Mouse (Mus musculus) heart, embryonic 15.5 days (tissue): Measurements from ENCODE around the gene Hormad1. TPM values are rescaled to one million over a fixed set of nuclear protein-coding genes. Genes with fewer than 3 reads are reported as not detected.
"Not testable (repeated sequence)": the region's sequence is repeated elsewhere in the genome, so short reads cannot be mapped to it uniquely, and the experiment has no call there.

ENCODE experiments used
- ATAC-seq: fragments of 200-750 bp; cut with Nextera tagmentation; replicated peaks from 2 replicates; pipeline ENCODE4 v1.8.0; 2017; ENCODE audit warnings: low read depth, moderate TSS enrichment; ENCODE audit not compliant: insufficient number of reproducible peaks, insufficient read depth, low FRiP score
- H3K27ac ChIP-seq: fragments of 300-500 bp; sonication (generic); 2 replicates; pipeline ENCODE4 v1.5.1; 2015; ENCODE audit warnings: mild to moderate bottlenecking, inconsistent platforms
- H3K27me3 ChIP-seq: fragments of 300-500 bp; sonication (generic); 2 replicates; pipeline ENCODE4 v1.6.1; 2015; ENCODE audit warnings: inconsistent platforms
- H3K36me3 ChIP-seq: fragments of 300-500 bp; sonication (generic); 2 replicates; pipeline ENCODE4 v1.6.1; 2015; ENCODE audit warnings: mild to moderate bottlenecking, inconsistent platforms
- H3K4me1 ChIP-seq: fragments of 300-500 bp; sonication (generic); replicated peaks from 2 replicates; pipeline ENCODE4 v1.6.1; 2015; ENCODE audit warnings: inconsistent platforms
- H3K4me2 ChIP-seq: fragments of 300-500 bp; sonication (generic); 2 replicates; pipeline ENCODE4 v1.6.1; 2015; ENCODE audit warnings: inconsistent platforms, mild to moderate bottlenecking, moderate library complexity
- H3K4me3 ChIP-seq: fragments of 300-500 bp; sonication (generic); 2 replicates; pipeline ENCODE4 v1.5.1; 2015; ENCODE audit warnings: mild to moderate bottlenecking, inconsistent platforms
- H3K9ac ChIP-seq: fragments of 300-500 bp; sonication (generic); 2 replicates; pipeline ENCODE4 v1.6.1; 2015; ENCODE audit warnings: mild to moderate bottlenecking, inconsistent platforms
- H3K9me3 ChIP-seq: fragments of 300-500 bp; sonication (generic); replicated peaks from 2 replicates; pipeline ENCODE4 v1.6.1; 2016; ENCODE audit warnings: inconsistent platforms
- WGBS: fragments of 180-500 bp; shearing (Covaris S2); methylation state at CpG from one replicate; pipeline ENCODE4 v1.1.7; 2015; ENCODE audit warnings: mixed read lengths; 5-methylcytosine and 5-hydroxymethylcytosine counted together
- polyA plus RNA-seq: library from polyadenylated mRNA; unstranded; fragments of >200 nt; fragmentation: Nextera tagmentation; extraction: Ambion mirVana; gene quantifications from 2 replicates; pipeline ENCODE4 v1.2.1, GENCODE M21; 2015

Gene Hormad1
- polyA plus RNA-seq, 1 experiment from 2014 or later = not detected

DNA sequence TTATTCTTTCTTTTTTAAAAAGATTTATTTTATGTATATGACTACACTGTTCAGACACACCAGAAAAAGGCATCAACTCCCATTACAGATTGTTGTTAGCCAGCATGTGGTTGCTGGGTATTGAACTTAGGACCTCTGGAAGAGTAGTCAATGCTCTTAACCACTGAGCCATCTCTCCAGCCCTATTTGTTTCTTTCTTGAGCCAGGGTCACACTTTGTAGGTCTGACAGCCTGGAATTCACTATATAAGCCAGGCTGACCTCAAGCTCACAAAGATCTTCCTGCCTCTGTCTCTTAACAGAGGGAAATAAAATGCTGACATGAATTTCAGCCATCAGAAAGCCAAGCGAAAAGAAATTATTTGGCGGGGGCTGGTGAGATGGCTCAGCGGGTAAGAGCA is 10.1 kb downstream of the Hormad1 start:
- no peaks in the 10 kb centered on the region for H3K36me3 ChIP-seq
- no peaks in the 10 kb centered on the region for H3K27me3 ChIP-seq
- no peaks in the 10 kb centered on the region for H3K9me3 ChIP-seq
- no peak overlapping the region for H3K4me2 ChIP-seq
- no peak overlapping the region for H3K4me3 ChIP-seq
- H3K27ac ChIP-seq = no peak overlapping the region
- no peak for ATAC-seq
- no peaks in the 10 kb centered on the region for H3K4me1 ChIP-seq
- WGBS = 80% methylated on average over 3 of the region's 3 CpGs
- no peak overlapping the region for H3K9ac ChIP-seq

DNA sequence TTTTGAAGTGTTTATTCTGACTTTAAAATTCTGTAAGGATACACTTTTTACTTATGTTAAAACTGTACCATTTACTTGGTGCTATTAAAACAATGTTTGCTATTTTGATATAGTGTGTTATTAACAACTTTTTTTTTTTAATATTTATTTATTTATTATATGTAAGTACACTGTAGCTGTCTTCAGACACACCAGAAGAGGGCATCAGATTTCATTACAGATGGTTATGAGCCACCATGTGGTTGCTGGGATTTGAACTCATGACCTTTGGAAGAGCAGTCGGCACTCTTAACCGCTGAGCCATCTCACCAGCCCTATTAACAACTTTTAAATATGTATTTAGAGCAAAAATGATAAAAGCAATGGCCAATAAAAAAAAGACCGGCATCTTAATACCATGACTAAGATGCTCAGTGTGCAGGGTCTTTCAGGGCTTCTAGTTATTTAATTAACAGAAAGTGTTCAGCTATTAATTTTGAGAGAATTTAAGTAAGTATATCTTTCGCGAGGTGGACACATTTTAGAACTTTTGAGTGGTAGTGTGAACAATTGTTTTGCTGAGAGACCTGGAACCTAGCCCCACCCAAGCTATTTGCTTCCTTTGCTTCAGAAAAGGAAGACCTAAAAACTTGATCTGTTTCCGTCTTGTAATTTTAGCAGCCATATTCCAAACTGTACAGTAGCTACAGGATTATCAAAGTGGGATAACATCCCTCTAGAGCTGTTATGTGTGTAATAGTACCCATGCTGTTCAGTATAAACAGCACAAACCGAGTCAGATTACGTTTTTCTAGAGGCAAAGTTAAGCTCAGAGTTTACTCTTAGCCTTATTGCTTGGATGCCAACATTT is 28.5 kb downstream of the Hormad1 start:
- peak overlapping the region; percentile 23; the same call in 1 of the 2 replicates for H3K9ac ChIP-seq
- no peaks in the 10 kb centered on the region for H3K27me3 ChIP-seq
- no peak for ATAC-seq
- H3K27ac ChIP-seq = peak overlapping the region; percentile 67
- peaks cover 12% of the 10 kb centered on the region for H3K36me3 ChIP-seq
- peaks cover 9% of the 10 kb centered on the region for H3K4me1 ChIP-seq
- WGBS = 50% methylated on average over 8 of the region's 8 CpGs
- peak overlapping the region; percentile 91 for H3K4me3 ChIP-seq
- H3K9me3 ChIP-seq = no peaks in the 10 kb centered on the region
- H3K4me2 ChIP-seq = peak overlapping the region; percentile 67

GRCm38 (mm10) chr3:95588604-95589086 is 29.2 kb downstream of the Hormad1 start, which contains the start of gene Golph3l:
Gene Golph3l, plus strand, starts transcription at chr3:95588934.
- Histone ChIP-seq H3K36me3 (peaks cover 15% of the 10 kb centered on the region), H3K27me3 (no peaks in the 10 kb centered on the region), H3K9ac (peak within 1 kb of the TSS; percentile 72), H3K4me2 (peak within 1 kb of the TSS; percentile 67), H3K9me3 (no peaks in the 10 kb centered on the region), H3K27ac (peak within 1 kb of the TSS; percentile 82), H3K4me1 (peaks cover 9% of the 10 kb centered on the region), H3K4me3 (peak within 1 kb of the TSS; percentile 91)
- ATAC-seq = peak; percentile 100
- WGBS = under 1% methylated on average over 12 of the region's 12 CpGs

DNA sequence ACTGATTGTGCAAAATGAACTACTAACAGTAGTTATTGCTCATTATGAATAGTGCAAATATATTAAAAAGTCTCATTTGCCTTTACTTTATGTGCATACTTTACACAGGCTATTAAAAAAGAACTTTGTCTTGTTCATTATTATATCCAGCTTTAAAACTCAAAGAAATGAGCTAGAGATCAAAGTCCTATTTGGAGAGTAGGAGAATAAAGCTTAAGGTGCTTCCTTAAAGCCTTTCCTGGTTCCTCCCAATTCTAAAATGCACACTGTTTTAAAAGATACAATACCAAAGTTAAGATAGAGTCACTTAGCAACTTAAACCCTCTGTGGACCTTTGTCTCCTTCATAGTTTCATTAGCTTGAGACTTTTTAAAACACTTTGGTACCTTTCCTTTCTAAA is 39.3 kb downstream of the Hormad1 start:
- H3K27me3 ChIP-seq = no peaks in the 10 kb centered on the region
- no peaks in the 10 kb centered on the region for H3K4me1 ChIP-seq
- H3K4me2 ChIP-seq = no peak overlapping the region
- H3K36me3 ChIP-seq = peaks cover 16% of the 10 kb centered on the region
- no peaks in the 10 kb centered on the region for H3K9me3 ChIP-seq
- H3K9ac ChIP-seq = no peak overlapping the region
- H3K27ac ChIP-seq = no peak overlapping the region
- no peak overlapping the region for H3K4me3 ChIP-seq
- ATAC-seq = no peak

DNA sequence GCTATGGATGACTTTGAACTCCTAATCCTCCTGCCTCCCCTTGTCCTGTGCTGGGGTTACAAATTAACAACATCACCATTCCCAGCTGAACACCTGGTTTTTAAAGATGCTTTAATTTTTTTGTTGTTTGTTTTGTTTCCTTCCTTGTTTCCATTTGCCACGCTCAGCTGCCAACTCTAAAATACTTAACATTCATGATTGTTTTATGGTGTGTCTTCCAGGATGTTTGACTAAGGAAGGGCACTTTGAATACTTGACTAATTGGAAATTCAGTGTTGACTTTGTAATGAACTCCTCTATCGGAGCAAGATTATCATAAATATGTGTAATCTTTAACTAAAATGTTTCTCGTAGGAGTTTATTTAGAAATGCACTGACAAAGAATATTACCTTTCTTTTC is 41.8 kb downstream of the Hormad1 start:
- ATAC-seq = no peak
- Histone ChIP-seq H3K4me3 (no peak overlapping the region), H3K4me1 (peaks cover 5% of the 10 kb centered on the region; the same call in 1 of the 2 replicates), H3K9ac (no peak overlapping the region), H3K4me2 (no peak overlapping the region), H3K27me3 (no peaks in the 10 kb centered on the region), H3K9me3 (no peaks in the 10 kb centered on the region), H3K27ac (no peak overlapping the region), H3K36me3 (peaks cover 8% of the 10 kb centered on the region)
- 91% methylated on average over 3 of the region's 3 CpGs for WGBS

DNA sequence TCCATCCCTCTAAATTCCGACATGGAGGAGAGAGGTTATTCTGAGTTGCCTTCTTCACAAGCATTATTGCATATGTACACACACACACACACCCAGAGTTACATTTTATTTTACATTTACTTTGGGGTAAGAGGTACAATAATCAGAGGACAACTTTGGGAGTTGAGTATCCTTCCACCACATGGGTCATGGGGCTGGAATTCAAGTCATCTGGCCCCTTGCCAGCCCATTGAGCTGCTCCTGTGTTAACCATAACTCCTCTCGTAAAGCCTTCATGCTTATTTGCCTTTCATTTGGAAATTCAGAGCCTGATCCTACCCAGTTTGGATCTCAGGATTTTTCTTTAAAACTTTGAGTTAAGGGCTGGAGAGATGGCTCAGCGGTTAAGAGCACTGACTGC is 46.6 kb downstream of the Hormad1 start:
- Histone ChIP-seq H3K27ac (no peak overlapping the region), H3K9me3 (no peaks in the 10 kb centered on the region), H3K4me3 (no peak overlapping the region), H3K36me3 (peaks cover 29% of the 10 kb centered on the region), H3K4me1 (peaks cover 6% of the 10 kb centered on the region), H3K9ac (no peak overlapping the region), H3K27me3 (no peaks in the 10 kb centered on the region), H3K4me2 (no peak overlapping the region)
- ATAC-seq = no peak
- 77% methylated on average over 3 of the region's 3 CpGs for WGBS

GRCm38 (mm10) chr3:95609195-95609594 is 49.7 kb downstream of the Hormad1 start:
- 57% methylated on average over 3 of the region's 3 CpGs for WGBS
- H3K9ac ChIP-seq = no peak overlapping the region
- no peak overlapping the region for H3K27ac ChIP-seq
- peaks cover 6% of the 10 kb centered on the region for H3K4me1 ChIP-seq
- ATAC-seq = no peak
- H3K4me2 ChIP-seq = no peak overlapping the region
- no peak overlapping the region for H3K4me3 ChIP-seq
- no peaks in the 10 kb centered on the region for H3K9me3 ChIP-seq
- H3K36me3 ChIP-seq = peaks cover 27% of the 10 kb centered on the region
- H3K27me3 ChIP-seq = no peaks in the 10 kb centered on the region

- H3K4me2 ChIP-seq = no peak overlapping the region
- H3K27me3 ChIP-seq = no peaks in the 10 kb centered on the region
- H3K4me3 ChIP-seq = no peak overlapping the region
- no peaks in the 10 kb centered on the region for H3K9me3 ChIP-seq
- no peak overlapping the region for H3K27ac ChIP-seq
- H3K36me3 ChIP-seq = peaks cover 27% of the 10 kb centered on the region
- WGBS = 100% methylated on average over 1 of the region's 1 CpGs
- H3K9ac ChIP-seq = no peak overlapping the region
- ATAC-seq = no peak
- H3K4me1 ChIP-seq = no peaks in the 10 kb centered on the region; the same call in 1 of the 2 replicates
Measured at GRCm38 (mm10) chr3:95613996-95614395, 54.5 kb downstream of the Hormad1 start.

GRCm38 (mm10) chr3:95618511-95618910 is 59.0 kb downstream of the Hormad1 start:
- Histone ChIP-seq H3K27me3 (no peaks in the 10 kb centered on the region), H3K27ac (no peak overlapping the region), H3K9me3 (no peaks in the 10 kb centered on the region), H3K4me2 (no peak overlapping the region), H3K4me3 (no peak overlapping the region), H3K4me1 (no peaks in the 10 kb centered on the region), H3K36me3 (peaks cover 26% of the 10 kb centered on the region), H3K9ac (no peak overlapping the region)
- ATAC-seq = no peak
- 58% methylated on average over 1 of the region's 1 CpGs for WGBS

DNA sequence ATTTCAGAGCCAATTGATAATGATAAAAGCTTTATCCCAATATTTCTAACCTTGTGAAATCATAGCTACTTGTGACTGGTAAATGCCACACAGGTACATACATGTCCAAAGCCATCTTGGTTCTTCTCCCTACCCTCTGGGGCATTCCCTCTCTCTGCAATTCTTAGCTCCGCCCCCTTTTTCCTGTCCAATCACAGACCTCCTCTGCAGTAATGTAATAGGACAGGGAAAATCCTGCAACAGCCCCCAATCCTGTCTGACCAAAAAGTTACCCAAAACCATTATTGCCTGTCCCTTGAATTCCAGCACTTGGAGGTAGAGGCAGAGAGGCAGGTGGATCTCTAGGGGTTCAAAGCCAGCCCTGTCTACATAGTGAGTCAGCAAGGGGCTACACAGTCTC is 61.8 kb downstream of the Hormad1 start:
- Histone ChIP-seq H3K4me1 (peaks cover 10% of the 10 kb centered on the region), H3K9me3 (no peaks in the 10 kb centered on the region), H3K36me3 (peaks cover 26% of the 10 kb centered on the region), H3K4me3 (no peak overlapping the region), H3K4me2 (no peak overlapping the region), H3K27me3 (no peaks in the 10 kb centered on the region), H3K9ac (no peak overlapping the region), H3K27ac (no peak overlapping the region)
- WGBS = 65% methylated on average over 1 of the region's 1 CpGs
- ATAC-seq = no peak

DNA sequence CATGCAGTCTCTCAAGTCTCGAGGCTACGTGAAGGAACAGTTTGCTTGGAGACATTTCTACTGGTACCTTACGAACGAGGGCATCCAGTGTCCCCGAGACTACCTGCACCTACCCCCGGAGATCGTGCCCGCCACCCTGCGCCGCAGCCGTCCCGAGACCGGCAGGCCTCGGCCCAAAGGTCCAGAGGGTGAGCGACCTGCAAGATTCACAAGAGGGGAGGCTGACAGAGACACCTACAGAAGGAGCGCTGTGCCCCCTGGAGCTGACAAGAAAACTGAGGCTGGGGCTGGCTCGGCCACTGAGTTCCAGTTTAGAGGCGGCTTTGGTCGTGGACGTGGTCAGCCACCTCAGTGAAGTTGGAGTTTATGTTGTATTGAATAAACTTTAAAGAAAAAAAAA is 62.9 kb downstream of the Hormad1 start:
- not testable (repeated sequence) for H3K27me3 ChIP-seq, H3K27ac ChIP-seq, H3K4me2 ChIP-seq, H3K4me3 ChIP-seq, H3K9me3 ChIP-seq, H3K9ac ChIP-seq, ATAC-seq
- H3K36me3 ChIP-seq = peaks cover 29% of the 10 kb centered on the region
- 88% methylated on average over 20 of the region's 20 CpGs for WGBS
- H3K4me1 ChIP-seq = peaks cover 13% of the 10 kb centered on the region

DNA sequence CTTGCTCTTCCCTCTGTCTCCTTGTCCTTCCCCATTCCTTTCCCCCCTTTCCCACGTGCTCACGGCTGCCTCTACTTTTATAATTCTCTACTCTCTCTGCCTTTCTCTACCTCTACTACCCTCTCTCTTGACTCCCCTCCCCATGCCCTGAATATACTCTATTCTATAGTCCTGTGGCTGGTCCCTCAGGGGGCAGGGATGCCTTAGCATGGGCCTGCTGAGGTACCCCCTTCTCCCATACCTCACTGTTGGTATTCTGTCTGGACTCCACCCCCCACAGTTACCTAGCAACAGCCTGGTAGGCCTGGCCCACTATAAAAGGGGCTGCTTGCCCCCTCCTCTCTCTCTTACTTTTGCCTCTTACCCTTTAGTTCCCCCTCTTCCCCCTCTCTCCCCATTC is 64.1 kb downstream of the Hormad1 start:
- H3K4me2 ChIP-seq = no peak overlapping the region
- no peak overlapping the region for H3K27ac ChIP-seq
- 54% methylated on average over 2 of the region's 2 CpGs for WGBS

More for the DNA sequence above, 64.1 kb downstream of the Hormad1 start:
- Histone ChIP-seq H3K36me3 (peaks cover 30% of the 10 kb centered on the region), H3K27me3 (no peaks in the 10 kb centered on the region), H3K9me3 (no peaks in the 10 kb centered on the region), H3K9ac (no peak overlapping the region), H3K4me1 (peaks cover 13% of the 10 kb centered on the region), H3K4me3 (no peak overlapping the region)
- ATAC-seq = no peak
